Mouse (Mus musculus): Measurements from ENCODE around the gene Kcnk6. TPM values are rescaled to one million over a fixed set of nuclear protein-coding genes. Genes with fewer than 3 reads are reported as not detected.
"Not testable (repeated sequence)": the region's sequence is repeated elsewhere in the genome, so short reads cannot be mapped to it uniquely, and the experiment has no call there.

Kcnk6 gene
- total RNA-seq, 2 experiments from 2014 or later, result 1.6 to 2.6 TPM

DNA sequence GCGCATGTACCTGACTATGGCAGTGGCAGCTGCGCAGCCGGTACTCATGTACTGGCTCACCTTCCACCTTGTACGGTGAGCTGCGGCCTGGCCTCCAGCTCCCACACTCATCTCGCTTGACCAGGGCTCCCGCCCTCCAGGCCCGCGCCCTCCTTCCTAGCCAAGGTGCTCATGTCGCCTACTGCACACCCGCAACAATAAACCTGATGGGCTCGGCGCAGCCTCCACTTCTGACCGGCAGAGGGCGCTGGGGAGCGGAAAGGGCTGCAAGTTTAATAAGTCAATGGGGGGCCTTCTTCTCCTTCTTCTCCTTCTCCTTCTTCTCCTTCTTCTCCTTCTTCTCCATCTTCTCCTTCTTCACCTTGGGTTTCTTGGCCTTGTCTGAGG lies 15.0 kb upstream of the Kcnk6 start:
- peak; percentile 82 to 89 for DNase-seq

DNA sequence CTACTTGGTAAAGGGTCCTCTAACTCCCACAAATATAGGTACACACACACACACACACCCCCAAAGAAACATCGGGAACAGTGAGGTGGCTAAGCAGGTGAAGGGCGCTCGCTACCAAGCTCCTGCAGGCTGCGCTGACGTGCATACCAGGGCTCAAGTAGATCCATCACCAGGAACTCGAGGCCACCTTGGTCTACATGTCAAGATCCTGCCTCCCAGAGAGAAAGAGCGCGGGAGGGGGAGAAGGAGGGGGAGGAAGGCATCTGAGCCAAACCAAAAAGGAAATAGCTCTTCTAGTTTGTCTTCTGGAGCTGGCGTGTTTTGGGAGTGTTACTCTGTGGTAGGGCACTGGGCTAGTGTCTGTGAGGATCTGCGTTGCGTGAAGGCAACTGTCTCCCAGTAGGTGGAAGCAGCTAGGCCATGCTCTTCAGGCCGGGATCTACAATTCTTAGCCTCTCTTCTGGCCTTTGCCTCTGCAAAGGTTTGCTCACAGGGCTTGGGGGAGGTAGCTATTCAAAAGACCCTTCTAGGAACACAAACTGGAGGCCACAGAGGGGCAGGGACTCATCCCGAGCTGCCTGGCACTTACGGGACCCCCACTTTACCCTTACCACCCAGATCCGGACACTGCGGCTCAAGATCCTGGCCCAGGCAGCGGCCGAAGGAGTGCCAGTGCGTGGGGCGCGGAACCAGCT lies 14.5 kb upstream of the Kcnk6 start:
- no peak for DNase-seq

DNA sequence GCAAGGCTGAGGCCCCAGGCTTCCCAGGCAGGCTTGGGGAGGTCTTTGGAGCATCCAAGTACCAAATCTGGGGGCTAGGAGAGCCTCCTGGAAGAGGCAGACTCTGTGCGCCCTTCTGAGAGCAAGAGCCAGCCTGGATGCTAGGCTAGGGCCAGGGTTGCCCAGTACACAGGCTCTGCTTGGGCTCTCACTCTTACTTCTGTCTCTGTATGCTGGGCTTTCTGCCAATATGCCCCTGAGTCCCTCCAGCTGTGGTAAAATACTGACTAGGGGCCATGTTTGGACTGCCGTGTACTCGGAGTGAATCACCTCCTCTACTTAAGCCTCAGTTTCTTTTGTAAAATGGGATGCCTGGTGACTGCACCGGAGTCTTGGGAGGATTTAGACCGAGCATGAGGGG lies 13.7 kb upstream of the Kcnk6 start:
- DNase-seq, result no peak

DNA sequence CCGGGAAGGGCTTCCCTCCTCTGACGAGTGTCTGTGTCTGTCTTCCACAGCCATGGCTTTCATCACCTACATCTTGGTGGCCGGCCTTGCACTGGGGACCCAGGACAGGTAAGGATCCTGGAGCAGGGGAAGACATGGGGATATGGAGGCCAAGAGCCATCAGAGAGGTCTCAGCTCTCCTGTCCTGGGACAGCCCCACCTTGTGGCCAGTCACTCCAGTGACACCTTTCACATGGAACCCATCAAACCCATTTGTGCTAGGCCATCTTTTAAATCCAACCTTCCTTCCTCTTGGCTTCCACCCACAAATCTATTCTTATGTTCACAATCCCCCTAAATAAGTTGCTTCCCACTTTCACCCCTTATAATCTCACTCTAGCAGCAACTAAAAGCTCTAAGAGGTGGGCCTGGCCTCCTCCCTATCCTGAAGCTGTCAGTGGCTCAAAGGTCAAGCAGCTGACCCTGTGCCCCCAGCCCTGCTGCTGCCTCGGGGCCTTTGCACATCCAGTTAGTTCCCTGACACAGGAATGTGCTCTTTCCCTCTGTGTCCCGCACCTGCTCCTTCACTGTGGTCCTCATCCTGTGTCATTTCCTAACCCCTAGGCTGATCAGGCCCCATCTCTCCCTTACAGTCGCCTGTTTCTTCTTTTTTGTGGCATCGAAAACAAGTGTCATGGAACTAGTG lies 12.6 kb upstream of the Kcnk6 start:
- peak; percentile 23 to 59 for DNase-seq

DNA sequence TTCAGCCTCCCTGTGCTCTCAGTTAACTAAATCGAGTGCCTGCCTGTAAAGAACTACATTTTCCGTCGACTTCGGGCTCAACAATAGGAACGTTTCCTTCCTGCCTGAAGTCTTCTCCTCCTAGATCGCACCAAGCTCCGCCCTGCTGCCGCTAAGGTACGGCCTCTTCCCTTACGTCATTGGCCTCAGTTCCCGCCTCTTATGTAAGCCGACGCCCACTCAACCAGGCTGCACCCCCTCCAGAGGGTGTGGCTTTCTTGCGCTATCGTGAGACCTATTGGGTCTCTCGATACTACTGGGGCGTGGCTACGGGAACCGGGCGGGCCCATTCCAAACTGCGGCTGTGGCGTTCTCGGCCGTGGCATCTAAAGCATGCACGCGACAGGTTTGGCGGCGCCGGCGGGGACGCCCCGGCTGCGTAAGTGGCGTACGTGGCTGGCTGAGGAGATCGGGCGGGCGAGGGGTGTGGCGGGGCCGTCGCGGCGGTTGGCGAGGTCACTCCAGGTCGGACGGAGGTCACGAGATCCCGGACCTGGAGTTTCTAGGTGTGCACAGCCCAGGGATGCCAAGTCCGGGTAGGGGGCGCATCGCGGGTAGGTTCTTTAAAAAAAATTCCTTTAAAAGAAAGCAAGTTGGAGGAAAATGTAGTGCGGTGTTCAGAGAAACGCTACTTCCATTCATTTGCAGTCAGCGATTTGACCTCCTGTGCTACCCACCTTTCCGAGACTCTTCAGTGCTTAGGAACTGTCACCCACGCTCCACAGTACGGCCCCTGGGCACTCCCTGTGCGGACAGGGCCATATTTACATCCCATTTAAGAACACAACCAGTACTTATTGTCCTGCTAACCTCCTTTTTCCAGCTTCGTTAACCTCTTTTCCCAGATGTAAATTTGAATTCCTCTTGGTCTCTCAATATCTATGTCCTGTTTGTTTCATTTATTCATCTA lies 6.0 kb upstream of the Kcnk6 start, which contains the start of gene Yif1b:
TSS of gene Yif1b (plus strand) at position 311 of the 949 bp plus-strand sequence.
- peak; percentile 97 to 98 for DNase-seq

DNA sequence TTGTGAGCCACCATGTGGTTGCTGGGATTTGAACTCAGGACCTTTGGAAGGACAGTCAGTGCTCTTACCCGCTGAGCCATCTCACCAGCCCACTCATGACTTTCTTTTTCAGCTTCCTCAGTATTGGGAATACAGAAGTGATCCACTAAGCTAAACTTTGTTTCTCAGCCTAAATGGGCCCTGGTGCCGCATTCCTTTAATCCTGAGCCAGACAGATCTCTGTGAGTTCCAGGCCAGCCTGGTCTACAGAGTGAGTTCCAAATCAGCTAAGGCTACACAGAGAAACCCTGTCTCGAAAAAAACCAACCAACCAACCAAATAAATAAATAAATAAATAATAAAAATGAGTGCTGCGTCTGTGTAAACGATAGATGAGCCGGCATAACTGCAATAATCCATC lies 5.3 kb upstream of the Kcnk6 start:
- DNase-seq, result not testable (repeated sequence)

DNA sequence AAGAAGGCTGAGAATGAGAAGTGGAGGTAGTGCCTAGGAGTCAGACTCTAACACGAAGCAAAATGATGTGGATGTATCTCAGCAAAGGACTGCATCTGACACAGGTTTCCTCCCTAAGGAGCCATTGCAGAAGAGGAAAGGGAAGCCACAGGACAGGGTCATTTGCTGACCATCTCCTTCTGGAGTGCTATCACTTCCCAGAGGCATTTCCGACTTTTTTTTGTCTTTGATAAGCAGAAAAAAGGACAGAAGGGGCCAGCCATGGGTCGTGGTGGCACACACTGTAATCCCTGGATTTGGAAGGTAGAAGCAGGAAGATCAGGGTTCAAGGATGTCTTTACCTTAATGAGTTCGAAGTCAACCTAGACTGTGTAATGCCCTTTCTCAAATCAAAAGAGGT lies 4.3 kb upstream of the Kcnk6 start:
- no peak for DNase-seq

DNA sequence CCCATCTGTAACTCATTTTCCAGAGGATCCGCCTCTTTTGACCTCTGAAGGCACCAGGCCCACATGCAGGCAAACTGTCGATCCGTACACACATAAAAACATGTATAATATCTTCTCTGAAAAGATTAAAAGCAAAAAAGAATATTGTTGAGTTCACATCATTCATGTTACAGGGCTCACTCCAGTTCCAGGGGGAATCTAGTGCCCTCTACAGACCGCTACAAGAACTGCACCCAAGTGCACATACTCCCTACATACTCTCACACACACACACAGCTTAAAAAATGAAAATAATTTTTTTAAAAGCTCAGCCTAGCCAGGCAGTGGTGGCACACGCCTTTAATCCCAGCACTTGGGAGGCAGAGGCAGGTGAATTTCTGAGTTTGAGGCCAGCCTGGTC lies 2.3 kb upstream of the Kcnk6 start:
- DNase-seq, result no peak

DNA sequence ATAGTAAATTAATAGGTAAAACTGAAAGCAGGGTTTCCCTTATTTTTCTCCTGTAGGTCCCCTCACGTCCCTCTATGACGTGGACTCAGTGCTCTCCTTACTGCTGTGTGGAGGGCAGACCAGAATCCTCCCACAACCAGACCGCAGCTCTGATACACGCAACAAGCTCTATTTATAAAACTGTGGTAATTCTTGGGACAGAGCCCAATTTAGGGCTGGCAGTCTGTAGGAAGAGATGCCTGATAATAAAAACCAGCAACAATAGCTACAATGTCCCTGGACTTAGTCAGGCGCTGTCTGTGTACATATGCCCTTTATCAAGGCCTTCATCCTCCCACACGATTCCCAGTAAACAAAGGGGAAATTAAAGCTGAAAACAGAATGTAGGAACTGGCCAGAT lies 1.4 kb upstream of the Kcnk6 start:
- no peak for DNase-seq

DNA sequence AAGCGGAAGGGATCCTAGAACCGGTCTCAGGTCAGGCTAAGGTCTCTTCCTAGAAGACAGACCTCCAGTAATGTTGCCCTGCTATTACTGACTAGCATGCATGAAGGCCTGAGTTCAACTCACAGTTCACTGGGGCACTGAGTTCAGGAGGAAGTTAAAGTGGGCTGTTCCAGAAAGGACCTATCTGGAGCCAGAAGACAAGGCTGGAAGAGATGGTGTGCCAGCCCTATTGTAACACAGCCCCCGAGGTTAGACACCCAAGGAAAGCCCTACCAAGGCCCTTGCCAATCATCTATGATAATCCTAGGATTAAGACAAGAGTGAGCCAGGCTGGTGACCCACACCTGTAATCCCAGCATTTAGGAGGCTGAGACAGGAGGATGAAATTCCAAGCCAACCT lies 798 bp downstream of the Kcnk6 start:
- no peak for DNase-seq

DNA sequence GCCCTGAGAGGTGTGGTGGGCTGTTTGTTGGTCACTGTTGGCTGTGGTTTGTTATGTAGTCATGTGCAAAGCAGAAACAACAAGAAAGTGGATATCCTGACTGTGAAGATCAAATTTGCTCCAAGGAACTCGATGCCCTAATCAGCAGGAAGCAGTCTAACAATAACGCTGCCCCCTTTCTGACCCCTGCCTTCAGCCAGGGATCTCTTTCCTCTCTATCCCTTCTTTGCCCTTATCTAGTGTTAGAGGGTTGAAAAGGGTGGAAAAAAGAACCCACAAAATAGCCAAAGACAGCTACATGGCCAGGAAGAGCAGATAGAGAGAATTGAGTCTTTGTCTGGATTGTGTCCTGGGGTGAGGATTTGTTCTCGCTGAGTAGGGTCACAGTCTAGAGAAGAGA lies 1.8 kb downstream of the Kcnk6 start:
- DNase-seq, result no peak

DNA sequence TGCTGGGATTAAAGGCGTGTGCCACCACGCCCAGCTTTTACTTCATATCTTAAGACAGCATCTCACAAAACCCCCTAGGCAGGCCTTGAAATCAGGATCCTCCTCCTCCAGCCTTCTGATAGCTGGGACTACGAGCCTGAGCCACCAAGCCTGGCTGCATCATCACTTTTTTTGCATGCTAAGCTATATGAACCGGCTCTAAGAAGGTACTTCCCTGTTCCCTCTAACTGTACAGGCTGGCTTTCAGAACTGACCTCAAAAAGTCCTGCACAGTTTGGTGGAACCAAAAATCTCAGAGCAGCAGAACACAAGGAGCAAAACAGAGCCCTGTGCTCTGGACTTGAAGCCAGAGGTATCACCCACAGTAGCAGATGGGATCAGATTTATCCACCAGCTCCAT lies 4.1 kb downstream of the Kcnk6 start:
- no peak for DNase-seq

DNA sequence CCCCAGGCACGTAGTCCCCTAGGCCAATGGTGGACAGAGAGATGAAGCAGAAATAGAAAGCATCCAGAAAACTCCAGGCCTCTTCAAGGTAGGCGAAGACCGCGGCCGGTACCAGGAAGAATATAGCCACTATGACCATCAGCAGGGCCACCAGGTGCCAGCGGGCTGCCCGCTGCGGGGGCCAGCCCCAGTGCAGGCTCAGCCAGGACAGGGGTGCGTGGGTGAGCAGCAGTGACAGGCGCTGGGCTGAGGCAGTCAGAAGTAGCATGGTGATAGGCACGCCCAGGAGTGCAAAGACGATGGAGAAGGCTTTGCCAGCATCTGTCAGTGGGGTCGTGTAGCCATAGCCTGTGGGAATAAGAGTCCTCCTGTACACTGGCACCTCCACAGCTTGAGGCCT lies 6.8 kb downstream of the Kcnk6 start:
- DNase-seq, result no peak

DNA sequence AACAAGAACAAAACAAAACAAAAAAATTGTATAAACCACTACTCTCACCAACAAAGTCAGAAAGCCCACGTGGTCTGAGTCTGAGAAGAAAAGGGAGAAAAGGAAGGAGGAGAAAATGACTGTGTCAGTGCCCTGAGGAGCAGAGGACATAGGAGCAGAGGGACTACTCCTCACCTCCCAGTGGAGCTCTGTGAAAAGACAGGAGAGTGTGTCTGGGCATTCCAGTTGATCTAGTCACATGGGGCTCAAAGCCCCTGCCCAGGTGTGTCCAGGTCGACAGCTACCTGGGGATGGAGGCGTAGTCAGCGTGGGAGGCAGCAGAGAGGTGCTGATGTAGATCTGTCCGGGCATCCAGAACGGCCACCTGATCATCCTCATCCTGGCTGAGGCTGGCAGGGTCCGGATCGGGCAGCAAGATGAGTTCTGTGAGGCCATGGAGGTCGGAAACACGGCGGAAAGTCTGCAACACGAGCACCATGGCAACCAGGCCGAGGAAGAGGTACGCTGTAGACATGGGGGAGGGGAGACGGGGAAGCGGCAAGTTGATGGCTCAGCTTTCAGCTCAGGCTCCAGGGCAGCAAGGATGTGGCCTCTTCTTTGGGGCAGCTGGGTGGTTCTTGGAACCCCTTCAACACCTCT lies 7.4 kb downstream of the Kcnk6 start:
- no peak for DNase-seq

DNA sequence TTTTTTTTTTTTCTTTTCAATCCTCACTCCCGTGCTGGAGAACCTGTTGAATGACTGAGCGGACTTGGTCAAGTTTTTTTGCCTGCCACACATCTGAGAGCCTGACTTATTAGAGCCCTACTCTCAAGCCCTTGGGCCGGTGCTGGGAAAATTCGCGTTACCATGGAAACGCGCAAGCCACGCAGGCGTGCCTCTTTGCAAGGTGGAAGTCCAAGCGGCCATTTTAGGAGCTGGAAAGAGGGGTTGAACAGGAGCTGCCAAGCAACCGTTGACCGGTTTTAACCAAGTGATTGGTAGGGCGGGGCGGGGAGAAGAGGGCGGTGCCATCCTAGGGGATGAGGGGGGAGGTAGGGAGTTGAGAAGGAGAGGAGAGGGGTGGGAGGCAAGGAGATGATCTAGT lies 17.5 kb downstream of the Kcnk6 start:
- no peak for DNase-seq

DNA sequence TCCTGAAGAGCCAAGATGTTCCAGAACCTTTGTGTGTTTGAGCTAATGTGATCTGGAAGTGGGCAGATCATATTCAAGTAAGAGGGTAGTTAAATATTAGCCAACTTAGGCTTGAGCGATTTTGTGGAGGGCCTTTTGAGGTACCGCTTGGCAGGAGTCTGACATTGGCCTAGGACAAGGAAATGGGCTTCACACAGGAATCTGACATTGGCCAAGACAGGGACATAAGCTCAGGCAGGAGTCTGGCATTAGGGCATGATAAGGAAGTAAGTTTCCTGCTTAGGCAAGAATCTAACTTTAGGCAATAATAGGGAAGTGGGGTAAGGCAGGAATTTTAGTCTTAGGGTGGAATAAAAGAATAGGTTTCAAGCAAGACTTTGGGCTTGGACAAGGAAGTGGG lies 18.1 kb downstream of the Kcnk6 start:
- DNase-seq, result no peak

DNA sequence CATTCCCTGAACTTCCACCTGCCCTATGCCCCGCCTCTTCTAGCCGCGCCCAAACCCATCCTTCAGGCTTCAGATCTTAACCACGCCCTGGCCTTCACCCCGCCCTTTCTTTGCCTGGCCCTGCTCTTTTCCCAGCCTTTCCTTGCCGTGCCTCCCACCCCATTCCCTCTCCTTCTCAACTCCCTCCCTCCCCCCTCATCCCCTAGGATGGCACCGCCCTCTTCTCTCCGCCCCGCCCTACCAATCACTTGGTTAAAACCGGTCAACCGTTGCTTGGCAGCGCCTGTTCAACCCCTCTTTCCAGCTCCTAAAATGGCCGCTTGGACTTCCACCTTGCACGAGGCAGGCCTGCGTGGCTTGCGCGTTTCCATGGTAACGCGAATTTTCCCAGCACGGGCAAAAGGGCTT lies 18.6 kb downstream of the Kcnk6 start, which contains the start of gene Catsperg1:
TSS of gene Catsperg1 (minus strand) at position 361 of the 408 bp plus-strand sequence.
- no peak for DNase-seq

DNA sequence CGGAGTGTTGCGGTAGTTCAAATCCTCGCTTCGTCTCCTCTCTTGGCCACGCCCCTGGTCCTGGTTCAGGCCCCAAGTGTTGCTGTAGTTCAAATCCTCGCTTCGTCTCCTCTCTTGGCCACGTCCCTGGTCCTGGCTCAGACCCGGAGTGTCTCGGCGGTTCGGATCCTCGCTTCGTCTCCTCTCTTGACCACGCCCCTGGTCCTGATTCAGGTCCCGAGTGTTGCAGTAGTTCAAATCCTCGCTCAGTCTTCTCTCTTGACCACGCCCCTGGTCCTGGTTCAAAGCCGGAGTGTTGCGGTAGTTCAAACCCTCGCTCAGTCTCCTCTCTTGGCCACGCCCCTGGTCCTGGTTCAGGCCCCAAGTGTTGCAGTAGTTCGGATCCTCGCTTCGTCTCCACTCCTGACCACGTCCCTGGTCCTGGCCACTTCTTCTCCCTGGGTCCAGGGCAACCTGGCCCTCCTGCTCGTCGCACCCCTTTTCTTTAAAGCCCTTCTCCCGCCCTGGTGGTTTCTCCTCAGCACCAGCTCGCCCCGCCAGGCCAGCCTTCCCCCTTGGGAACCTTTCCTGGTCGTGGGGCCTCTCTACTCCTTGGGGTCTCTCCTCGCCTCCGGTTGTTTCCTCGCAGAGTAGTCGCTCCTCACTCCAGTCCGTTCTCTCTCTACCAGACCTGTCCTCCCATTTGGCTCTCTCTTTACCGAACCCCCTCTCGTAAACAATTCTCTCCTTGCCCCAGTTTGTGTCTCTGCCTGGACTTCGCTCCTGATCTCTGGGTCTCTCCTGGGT lies 19.3 kb downstream of the Kcnk6 start:
- DNase-seq, result not testable (repeated sequence)

DNA sequence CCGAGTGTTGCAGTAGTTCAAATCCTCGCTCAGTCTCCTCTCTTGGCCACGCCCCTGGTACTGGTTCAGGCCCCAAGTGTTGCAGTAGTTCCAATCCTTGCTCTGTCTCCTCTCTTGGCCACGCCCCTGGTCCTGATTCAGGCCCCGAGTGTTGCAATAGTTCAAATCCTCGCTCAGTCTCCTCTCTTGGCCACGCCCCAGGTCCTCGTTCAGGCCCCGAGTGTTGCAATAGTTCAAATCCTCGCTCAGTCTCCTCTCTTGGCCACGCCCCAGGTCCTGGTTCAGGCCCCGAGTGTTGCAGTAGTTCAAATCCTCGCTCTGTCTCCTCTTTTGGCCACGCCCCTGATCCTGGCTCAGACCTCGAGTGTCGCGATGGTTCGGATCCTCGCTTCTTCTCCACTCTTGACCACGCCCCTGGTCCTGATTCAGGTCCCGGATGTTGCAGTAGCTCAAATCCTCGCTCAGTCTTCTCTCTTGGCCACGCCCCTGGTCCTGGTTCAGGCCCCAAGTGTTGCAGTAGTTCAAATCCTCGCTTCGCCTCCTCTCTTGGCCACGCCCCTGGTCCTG lies 20.0 kb downstream of the Kcnk6 start:
- DNase-seq, result peak in 1 of 2 experiments; percentile 10

DNA sequence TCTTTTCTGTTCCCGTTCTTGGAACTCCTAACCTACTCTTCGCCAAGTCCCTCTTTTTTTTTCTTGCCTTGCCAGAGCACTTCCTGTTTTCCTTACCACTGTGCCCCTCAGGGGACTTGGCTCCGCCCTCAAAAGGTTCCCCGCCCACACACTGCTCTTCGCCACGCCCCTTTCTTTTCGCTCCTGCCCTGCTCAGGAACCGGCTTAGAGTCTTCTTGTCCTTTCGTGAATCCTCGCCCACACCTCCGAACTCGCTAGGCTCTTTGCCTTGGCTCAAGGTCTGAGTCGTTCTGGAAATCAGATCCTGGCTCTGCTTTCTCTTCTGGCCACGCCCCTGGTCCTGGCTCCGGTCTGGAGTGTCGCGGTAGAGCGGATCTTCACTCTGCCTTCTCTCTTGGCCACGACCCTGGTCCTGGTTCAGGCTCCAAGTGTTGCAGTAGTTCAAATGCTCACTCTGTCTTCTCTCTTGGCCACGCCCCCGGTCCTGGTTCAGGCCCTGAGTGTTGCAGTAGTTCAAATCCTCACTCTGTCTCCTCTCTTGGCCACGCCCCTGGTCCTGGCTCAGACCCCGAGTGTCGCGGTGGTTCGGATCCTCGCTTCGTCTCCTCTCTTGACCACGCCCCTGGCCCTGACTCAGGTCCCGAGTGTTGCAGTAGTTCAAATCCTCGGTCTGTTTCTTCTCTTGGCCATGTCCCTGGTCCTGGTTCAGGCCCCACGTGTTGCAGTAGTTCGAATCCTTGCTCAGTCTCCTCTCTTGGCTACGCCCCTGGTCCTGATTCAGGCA lies 20.7 kb downstream of the Kcnk6 start:
- peak; percentile 83 to 87 for DNase-seq
